Mouse (Mus musculus): ENCODE data around the gene Alox12e.

GRCm38 (mm10) chr11:70288102-70288501, 34.3 kb downstream of the Alox12e start:
- TF ChIP-seq CTCF (IDR thresholded peaks at IDR 0.05; ENCODE audit: insufficient read depth, low read length) (no peak), POLR2A (IDR thresholded peaks at IDR 0.05; ENCODE audit: borderline replicate concordance, extremely low read depth, low read depth, low read length) (no peak)

Data from lung, adult 2 months (tissue).